Mouse (Mus musculus) midbrain, postnatal 0 days (tissue): ENCODE results near the gene Tomm5. TPM values are rescaled to one million over a fixed set of nuclear protein-coding genes. Genes with fewer than 3 reads are reported as not detected.

ENCODE experiments used
- ATAC-seq: fragments of 200-750 bp; cut with Nextera tagmentation; 2 replicates; pipeline ENCODE4 v1.8.0; 2017; ENCODE audit warnings: moderate number of reproducible peaks, mild to moderate bottlenecking, moderate TSS enrichment, moderate library complexity; ENCODE audit not compliant: low FRiP score
- DNase-seq: peaks from one replicate; pipeline ENCODE4 v3.0.0-alpha.2; 2015; ENCODE audit warnings: low spot score
- H3K27ac ChIP-seq: fragments of 300-500 bp; sonication (generic); 2 replicates; pipeline ENCODE4 v1.5.1; 2014; ENCODE audit warnings: low read depth, mild to moderate bottlenecking, low read length, mixed read lengths
- H3K27me3 ChIP-seq: fragments of 300-500 bp; sonication (generic); 2 replicates; pipeline ENCODE4 v1.6.1; 2014; ENCODE audit warnings: low read length, control low read depth, mixed read lengths; ENCODE audit not compliant: insufficient read depth
- H3K36me3 ChIP-seq: fragments of 300-500 bp; sonication (generic); 2 replicates; pipeline ENCODE4 v1.6.1; 2014; ENCODE audit warnings: low read length, control low read depth, mixed read lengths; ENCODE audit not compliant: insufficient read depth
- H3K4me1 ChIP-seq: fragments of 300-500 bp; sonication (generic); 2 replicates; pipeline ENCODE4 v1.6.1; 2014; ENCODE audit warnings: mild to moderate bottlenecking, control low read depth, antibody characterized with exemption, low read length, mixed read lengths; ENCODE audit not compliant: insufficient read depth
- H3K4me2 ChIP-seq: fragments of 300-500 bp; sonication (generic); 2 replicates; pipeline ENCODE4 v1.6.1; 2014; ENCODE audit warnings: low read depth, mild to moderate bottlenecking, low read length, mixed read lengths; ENCODE audit not compliant: poor library complexity, severe bottlenecking
- H3K4me3 ChIP-seq: fragments of 300-500 bp; sonication (generic); 2 replicates; pipeline ENCODE4 v1.5.1; 2014; ENCODE audit warnings: low read depth, mild to moderate bottlenecking, low read length, moderate library complexity
- H3K9ac ChIP-seq: fragments of 300-500 bp; sonication (generic); replicated peaks from 2 replicates; pipeline ENCODE4 v1.6.1; 2014; ENCODE audit warnings: mild to moderate bottlenecking, low read length, moderate library complexity, mixed read lengths; ENCODE audit not compliant: poor library complexity, severe bottlenecking
- H3K9me3 ChIP-seq: fragments of 300-500 bp; sonication (generic); 2 replicates; pipeline ENCODE4 v1.6.1; 2016; ENCODE audit warnings: low read length, control low read depth
- CTCF ChIP-seq: IDR thresholded peaks from 2 replicates; pipeline ENCODE4 v1.5.1; 2016; ENCODE audit warnings: antibody characterized with exemption, mild to moderate bottlenecking
- WGBS: fragments of 180-500 bp; shearing (Covaris S2); extraction: QIAGEN DNeasy Blood & Tissue Kit; methylation state at CpG from one replicate; pipeline ENCODE4 v1.1.7; 2014; 5-methylcytosine and 5-hydroxymethylcytosine counted together
- polyA plus RNA-seq: library from polyadenylated mRNA; unstranded; fragments of >200 nt; fragmentation: Nextera tagmentation; extraction: Ambion mirVana; gene quantifications from 2 replicates; pipeline ENCODE4 v1.2.1, GENCODE M21; 2015
- total RNA-seq: library from RNA; depleted of rRNA; stranded (reverse); fragments of >200 nt; gene quantifications from 2 replicates; pipeline ENCODE4 v1.2.3, GENCODE M21; 2014; rRNA removed

Gene Tomm5
- total RNA-seq (109 and 128 TPM in 2 replicates), polyA plus RNA-seq (194 and 204 TPM in 2 replicates)

GRCm38 (mm10) chr4:45107601-45108277 lies at the start of gene Tomm5:
Gene Tomm5 (minus strand): TSS chr4:45108114.
- TF ChIP-seq CTCF, result peak; percentile 92
- under 1% methylated on average over 39 of the region's 39 CpGs for WGBS
- H3K27ac ChIP-seq, result 0 out of 2 replicates have a peak within 1 kb of the TSS, but pooled peaks have one; percentile 55

GRCm38 (mm10) chr4:45156433-45156832 lies 48.5 kb upstream of the Tomm5 start:
- H3K27me3 ChIP-seq, result no peaks in the 10 kb centered on the region
- no peaks in the 10 kb centered on the region for H3K4me1 ChIP-seq
- H3K9me3 ChIP-seq, result no peaks in the 10 kb centered on the region
- no peak overlapping the region for H3K4me2 ChIP-seq
- no peaks in the 10 kb centered on the region for H3K36me3 ChIP-seq
- 78% methylated on average over 3 of the region's 3 CpGs for WGBS
- ATAC-seq (no peak), DNase-seq (no peak)
- H3K4me3 ChIP-seq, result no peak overlapping the region
- no peak overlapping the region for H3K27ac ChIP-seq
- TF ChIP-seq CTCF, result no peak
- no peak overlapping the region for H3K9ac ChIP-seq

More at GRCm38 (mm10) chr4:45107601-45108277, at the start of gene Tomm5:
- peak; percentile 96 for DNase-seq
- Histone ChIP-seq H3K4me2 (peak within 1 kb of the TSS; percentile 71), H3K27me3 (no peaks in the 10 kb centered on the region), H3K9ac (peak within 1 kb of the TSS; percentile 82), H3K36me3 (no peaks in the 10 kb centered on the region; the same call in 1 of the 2 replicates), H3K9me3 (no peaks in the 10 kb centered on the region), H3K4me3 (peak within 1 kb of the TSS; percentile 69), H3K4me1 (no peaks in the 10 kb centered on the region)
- peak; percentile 95 for ATAC-seq

DNA sequence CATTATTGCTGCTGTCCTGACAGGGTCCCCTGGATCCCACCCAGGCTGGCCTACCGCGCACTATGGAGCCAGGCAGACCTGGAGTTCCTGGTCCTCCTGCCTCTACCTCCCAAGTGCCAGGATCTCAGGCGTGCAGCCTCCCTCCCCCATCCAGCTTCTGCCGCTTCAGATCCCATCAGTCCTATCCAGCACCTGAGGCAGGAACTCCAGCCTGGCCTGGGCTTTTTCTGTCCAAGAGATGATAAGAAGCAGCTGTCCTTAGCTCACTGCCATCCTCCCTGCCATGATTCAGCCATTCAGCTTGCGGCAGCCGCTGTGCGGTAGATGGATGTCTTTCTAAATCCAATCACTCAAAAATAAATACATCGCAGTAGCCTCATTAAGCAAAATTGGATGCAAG lies 35.1 kb upstream of the Tomm5 start:
- H3K9ac ChIP-seq, result 0 out of 2 replicates have a peak overlapping the region, but pooled peaks have one; percentile 13
- H3K27ac ChIP-seq, result no peak overlapping the region
- no peak overlapping the region for H3K4me3 ChIP-seq
- ATAC-seq (0 out of 2 replicates have a peak, but pooled peaks have one; percentile 44), DNase-seq (peak; percentile 60)
- no peaks in the 10 kb centered on the region for H3K36me3 ChIP-seq
- no peak for TF ChIP-seq CTCF
- H3K9me3 ChIP-seq, result no peaks in the 10 kb centered on the region
- H3K27me3 ChIP-seq, result no peaks in the 10 kb centered on the region
- 51% methylated on average over 8 of the region's 8 CpGs for WGBS
- no peak overlapping the region for H3K4me2 ChIP-seq
- H3K4me1 ChIP-seq, result peaks cover 5% of the 10 kb centered on the region; the same call in 1 of the 2 replicates

DNA sequence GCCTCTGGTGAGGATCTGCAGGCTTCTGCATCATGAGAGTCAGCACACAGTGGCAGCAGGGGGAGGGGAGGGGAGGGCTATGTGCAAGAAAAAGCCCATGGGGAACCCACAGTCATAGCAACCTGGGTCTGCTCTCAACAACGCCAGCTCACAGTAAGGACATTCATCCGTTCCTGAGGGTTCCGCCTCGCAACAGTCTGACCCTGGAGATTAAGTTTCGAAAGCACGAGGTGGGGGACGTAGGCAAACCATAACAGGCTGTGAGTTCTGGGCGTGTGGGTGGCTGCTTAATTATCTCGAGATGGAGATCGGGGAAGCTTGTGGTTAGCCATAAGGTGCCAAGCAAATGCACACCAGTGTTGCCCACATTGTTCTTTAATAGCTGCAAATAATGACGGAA lies 34.5 kb upstream of the Tomm5 start:
- no peak overlapping the region for H3K4me3 ChIP-seq

DNA sequence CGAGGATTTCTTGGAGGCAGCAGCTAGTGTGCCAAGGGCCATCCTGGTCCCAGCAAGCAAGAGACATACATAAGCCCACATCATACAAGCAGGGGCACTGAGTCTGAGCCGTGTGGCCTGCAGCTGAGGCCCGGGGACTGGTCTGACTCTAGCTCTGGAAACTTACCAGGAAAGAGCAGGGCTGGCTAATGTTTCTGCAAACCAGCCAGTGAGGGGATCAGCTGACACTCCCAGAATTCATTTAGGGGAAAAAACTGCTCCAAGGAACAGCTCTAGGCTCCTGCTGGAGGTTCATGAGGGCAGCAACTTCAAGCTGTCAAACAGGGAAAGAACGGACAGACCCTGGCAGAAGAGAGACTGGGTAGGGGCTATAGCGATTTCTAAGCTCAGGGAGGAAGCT lies 33.9 kb upstream of the Tomm5 start:
- 0 out of 2 replicates have a peak overlapping the region, but pooled peaks have one; percentile 8 for H3K27ac ChIP-seq
- H3K4me2 ChIP-seq, result no peak overlapping the region
- H3K9me3 ChIP-seq, result no peaks in the 10 kb centered on the region
- no peak overlapping the region for H3K9ac ChIP-seq
- DNase-seq (peak; percentile 37), ATAC-seq (no peak)
- no peaks in the 10 kb centered on the region for H3K36me3 ChIP-seq
- WGBS, result 64% methylated on average over 5 of the region's 5 CpGs
- peaks cover 5% of the 10 kb centered on the region; the same call in 1 of the 2 replicates for H3K4me1 ChIP-seq
- no peaks in the 10 kb centered on the region for H3K27me3 ChIP-seq
- no peak for TF ChIP-seq CTCF
- no peak overlapping the region for H3K4me3 ChIP-seq

More for the DNA sequence above, 34.5 kb upstream of the Tomm5 start:
- no peaks in the 10 kb centered on the region for H3K9me3 ChIP-seq
- no peak overlapping the region for H3K27ac ChIP-seq
- H3K4me1 ChIP-seq, result peaks cover 5% of the 10 kb centered on the region; the same call in 1 of the 2 replicates
- WGBS, result 16% methylated on average over 11 of the region's 11 CpGs
- ATAC-seq, result peak; percentile 83
- H3K4me2 ChIP-seq, result 0 out of 2 replicates have a peak overlapping the region, but pooled peaks have one; percentile 6
- DNase-seq, result peak; percentile 75
- H3K36me3 ChIP-seq, result no peaks in the 10 kb centered on the region
- H3K9ac ChIP-seq, result 0 out of 2 replicates have a peak overlapping the region, but pooled peaks have one; percentile 13
- TF ChIP-seq CTCF, result no peak
- no peaks in the 10 kb centered on the region for H3K27me3 ChIP-seq

DNA sequence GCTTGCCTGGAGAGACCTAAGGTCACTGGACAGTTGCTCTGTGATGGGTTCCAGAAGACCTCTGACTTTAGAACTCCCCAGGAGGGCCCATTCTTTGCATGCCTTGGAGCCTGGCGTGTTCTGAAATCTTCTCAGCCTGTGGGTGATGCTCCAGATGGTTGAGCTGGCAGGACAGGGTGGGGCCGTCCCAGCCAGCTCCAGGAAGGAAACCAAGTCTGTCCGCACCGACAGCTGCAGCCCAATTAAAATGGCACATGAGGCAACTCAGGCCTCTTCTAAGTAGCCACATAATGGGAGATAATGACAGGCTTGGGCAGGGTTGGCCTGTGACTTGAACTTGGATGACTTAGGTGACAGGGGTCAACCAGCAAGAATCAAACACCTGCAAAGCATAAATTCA lies 29.7 kb upstream of the Tomm5 start:
- 69% methylated on average over 4 of the region's 4 CpGs for WGBS
- TF ChIP-seq CTCF, result no peak
- H3K4me3 ChIP-seq, result no peak overlapping the region
- H3K27me3 ChIP-seq, result no peaks in the 10 kb centered on the region
- no peaks in the 10 kb centered on the region for H3K9me3 ChIP-seq
- no peaks in the 10 kb centered on the region for H3K4me1 ChIP-seq
- no peak overlapping the region for H3K9ac ChIP-seq
- H3K4me2 ChIP-seq, result no peak overlapping the region
- DNase-seq (no peak), ATAC-seq (no peak)
- no peaks in the 10 kb centered on the region for H3K36me3 ChIP-seq
- H3K27ac ChIP-seq, result no peak overlapping the region
